Mouse (Mus musculus): Measurements from ENCODE around the gene Fam57b.

GRCm38 (mm10) chr7:126867534-126867933 lies 70.1 kb downstream of the Fam57b start:
- no peak for TF ChIP-seq POLR2A (IDR thresholded peaks at IDR 0.05; ENCODE audit: control insufficient read depth, low read depth, low read length)
- TF ChIP-seq CTCF (IDR thresholded peaks at IDR 0.05; ENCODE audit: control insufficient read depth, insufficient read depth, insufficient replicate concordance, low read depth, low read length): no peak

Data from testis, adult 2 months (tissue).